Mouse (Mus musculus): ENCODE measurements around the gene Arhgap5.
A peak's percentile ranks its signal among the peaks of the same experiment; 100 is the strongest.

Arhgap5 gene

GRCm38 (mm10) chr12:52503456-52504320 lies at the start of gene Arhgap5:
TSS of gene Arhgap5 (plus strand) at chr12:52503972.
- peak; percentile 90 for DNase-seq (ENCODE audit: low read depth)

- no peak for DNase-seq (ENCODE audit: low read depth)
Observed at GRCm38 (mm10) chr12:52464593-52464992, 39.2 kb upstream of the Arhgap5 start.

GRCm38 (mm10) chr12:52471621-52472020 lies 32.2 kb upstream of the Arhgap5 start:
- no peak for DNase-seq (ENCODE audit: low read depth)

GRCm38 (mm10) chr12:52473988-52474968 lies 29.5 kb upstream of the Arhgap5 start:
- no peak for DNase-seq (ENCODE audit: low read depth)

- DNase-seq (ENCODE audit: low read depth): no peak
Observed at GRCm38 (mm10) chr12:52476036-52476435, 27.7 kb upstream of the Arhgap5 start.

GRCm38 (mm10) chr12:52478611-52479010 lies 25.2 kb upstream of the Arhgap5 start:
- DNase-seq (ENCODE audit: low read depth): no peak

- DNase-seq (ENCODE audit: low read depth): no peak
Observed at GRCm38 (mm10) chr12:52479323-52479722, 24.4 kb upstream of the Arhgap5 start.

GRCm38 (mm10) chr12:52480851-52481250 lies 22.9 kb upstream of the Arhgap5 start:
- DNase-seq (ENCODE audit: low read depth): no peak

GRCm38 (mm10) chr12:52481969-52482550 lies 21.7 kb upstream of the Arhgap5 start:
- peak; percentile 31 for DNase-seq (ENCODE audit: low read depth)

GRCm38 (mm10) chr12:52483219-52483618 lies 20.6 kb upstream of the Arhgap5 start:
- no peak for DNase-seq (ENCODE audit: low read depth)

GRCm38 (mm10) chr12:52488266-52488975 lies 15.4 kb upstream of the Arhgap5 start:
- DNase-seq (ENCODE audit: low read depth): no peak

GRCm38 (mm10) chr12:52493281-52493681 lies 10.5 kb upstream of the Arhgap5 start:
- DNase-seq (ENCODE audit: low read depth): no peak

GRCm38 (mm10) chr12:52497209-52497608 lies 6.6 kb upstream of the Arhgap5 start:
- DNase-seq (ENCODE audit: low read depth): no peak

GRCm38 (mm10) chr12:52500915-52501833 lies 2.6 kb upstream of the Arhgap5 start:
- peak; percentile 76 for DNase-seq (ENCODE audit: low read depth)

- DNase-seq (ENCODE audit: low read depth): no peak
Observed at GRCm38 (mm10) chr12:52502161-52502560, 1.6 kb upstream of the Arhgap5 start.

- DNase-seq (ENCODE audit: low read depth): no peak
Observed at GRCm38 (mm10) chr12:52503131-52503455, 679 bp upstream of the Arhgap5 start.

- DNase-seq (ENCODE audit: low read depth): peak; percentile 72
Observed at GRCm38 (mm10) chr12:52504331-52505181, 784 bp downstream of the Arhgap5 start.

- no peak for DNase-seq (ENCODE audit: low read depth)
Observed at GRCm38 (mm10) chr12:52524699-52525098, 20.9 kb downstream of the Arhgap5 start.

GRCm38 (mm10) chr12:52525486-52525885 lies 21.7 kb downstream of the Arhgap5 start:
- DNase-seq (ENCODE audit: low read depth): peak; percentile 50

GRCm38 (mm10) chr12:52529740-52530139 lies 26.0 kb downstream of the Arhgap5 start:
- DNase-seq (ENCODE audit: low read depth): no peak
